Mouse (Mus musculus) ES-E14 (cell line): ENCODE data around the gene Nup188.

Experiments
- HCFC1 ChIP-seq: IDR thresholded peaks from 2 replicates; pipeline ENCODE4 v1.6.1; 2012; ENCODE audit warnings: low read length, inconsistent platforms, borderline replicate concordance; ENCODE audit not compliant: insufficient read depth
- ZC3H11A ChIP-seq: IDR thresholded peaks from 2 replicates; pipeline ENCODE4 v1.6.1; 2012; ENCODE audit warnings: low read depth, mild to moderate bottlenecking, inconsistent platforms, low read length, borderline replicate concordance
- ZNF384 ChIP-seq: IDR thresholded peaks from 2 replicates; pipeline ENCODE4 v1.6.1; 2012; ENCODE audit warnings: low read depth, low read length, inconsistent platforms

GRCm38 (mm10) chr2:30280743-30281142 is 5.5 kb upstream of the Nup188 start, which contains the start of gene Gm28038:
- no peak for TF ChIP-seq HCFC1
- no peak for TF ChIP-seq ZNF384
- no peak for TF ChIP-seq ZC3H11A
